Mouse (Mus musculus) MEL (cell line): ENCODE measurements around the gene Tcea3. TPM values are rescaled to one million over a fixed set of nuclear protein-coding genes. Genes with fewer than 3 reads are reported as not detected.

Source experiments
- DNase-seq: peaks from one replicate; pipeline ENCODE4 v3.0.0; 2011; ENCODE audit warnings: low read depth, low spot score
- H3K27ac ChIP-seq: 2 replicates; pipeline ENCODE4 v1.5.1; 2012; ENCODE audit warnings: low read depth, mild to moderate bottlenecking, control low read depth, low read length, moderate library complexity; ENCODE audit not compliant: control insufficient read depth
- H3K27me3 ChIP-seq, 2 experiments: fragments of 150-350 bp in 1 of 2; sonication (generic) in 1 of 2; 2 replicates each; pipeline ENCODE4 v1.6.1; 2012; ENCODE audit warnings: low read length in 2 of 2, mild to moderate bottlenecking in 2 of 2, improper control_type of control experiment in 1 of 2, moderate library complexity in 1 of 2; ENCODE audit not compliant: insufficient read depth in 2 of 2, control insufficient read depth in 1 of 2
- H3K36me3 ChIP-seq, 2 experiments: 2 replicates each; pipeline ENCODE4 v1.6.1; 2012 to 2014; ENCODE audit warnings: low read length in 2 of 2, improper control_type of control experiment in 1 of 2, inconsistent platforms in 1 of 2, mild to moderate bottlenecking in 1 of 2; ENCODE audit not compliant: insufficient read depth in 2 of 2, control insufficient read depth in 1 of 2
- H3K4me1 ChIP-seq, 2 experiments: fragments of 150-350 bp in 1 of 2; sonication (generic) in 1 of 2; 2 replicates each; pipeline ENCODE4 v1.6.1; 2012; ENCODE audit warnings: low read length in 2 of 2, improper control_type of control experiment in 1 of 2, mild to moderate bottlenecking in 1 of 2; ENCODE audit not compliant: insufficient read depth in 2 of 2, control insufficient read depth in 1 of 2
- H3K4me3 ChIP-seq, 2 experiments: fragments of 150-350 bp in 1 of 2; sonication (generic) in 1 of 2; 2 replicates each; pipeline ENCODE4 v1.5.1; 2012; ENCODE audit warnings: low read depth in 2 of 2, low read length in 2 of 2, mild to moderate bottlenecking in 2 of 2, moderate library complexity in 2 of 2, control low read depth in 1 of 2, improper control_type of control experiment in 1 of 2; ENCODE audit not compliant: control insufficient read depth in 1 of 2, insufficient read depth in 1 of 2
- H3K79me2 ChIP-seq: 2 replicates; pipeline ENCODE4 v1.6.1; 2012; ENCODE audit warnings: mild to moderate bottlenecking, low read length, moderate library complexity; ENCODE audit not compliant: control insufficient read depth, poor library complexity, insufficient read depth
- H3K9ac ChIP-seq: 2 replicates; pipeline ENCODE4 v1.6.1; 2012; ENCODE audit warnings: low read depth, mild to moderate bottlenecking, control low read depth, low read length, moderate library complexity; ENCODE audit not compliant: control insufficient read depth, poor library complexity, severe bottlenecking
- H3K9me3 ChIP-seq: fragments of 150-350 bp; sonication (generic); replicated peaks from 2 replicates; pipeline ENCODE4 v1.6.1; 2012; ENCODE audit warnings: mild to moderate bottlenecking, low read length, improper control_type of control experiment, moderate library complexity; ENCODE audit not compliant: insufficient read depth
- BHLHE40 ChIP-seq: IDR thresholded peaks from 2 replicates; pipeline ENCODE4 v1.6.1; 2012; ENCODE audit warnings: low read depth, mild to moderate bottlenecking, inconsistent platforms, low read length, improper control_type of control experiment, borderline replicate concordance
- CHD1 ChIP-seq: IDR thresholded peaks from 2 replicates; pipeline ENCODE4 v1.6.1; 2012; ENCODE audit warnings: low read depth, mild to moderate bottlenecking, inconsistent platforms, low read length, improper control_type of control experiment
- EP300 ChIP-seq, 2 experiments: IDR thresholded peaks; 2 replicates each; pipeline ENCODE4 v1.6.1; 2011; ENCODE audit warnings: improper control_type of control experiment in 2 of 2, low read length in 2 of 2, low read depth in 1 of 2, mild to moderate bottlenecking in 1 of 2
- ETS1 ChIP-seq: IDR thresholded peaks from 2 replicates; pipeline ENCODE4 v1.6.1; 2012; ENCODE audit warnings: low read depth, mild to moderate bottlenecking, inconsistent platforms, low read length, improper control_type of control experiment, moderate library complexity
- GABPA ChIP-seq: IDR thresholded peaks from 2 replicates; pipeline ENCODE4 v1.6.1; 2012; ENCODE audit warnings: low read depth, mild to moderate bottlenecking, inconsistent platforms, low read length, improper control_type of control experiment, moderate library complexity
- GATA1 ChIP-seq: IDR thresholded peaks from 2 replicates; pipeline ENCODE4 v1.6.1; 2011; ENCODE audit warnings: low read depth, low read length, improper control_type of control experiment
- HCFC1 ChIP-seq: IDR thresholded peaks from 2 replicates; pipeline ENCODE4 v1.6.1; 2012; ENCODE audit warnings: low read depth, mild to moderate bottlenecking, inconsistent platforms, low read length, improper control_type of control experiment, moderate library complexity
- KAT2A ChIP-seq: conservative IDR thresholded peaks from 2 replicates; pipeline ENCODE4 v1.6.1; 2012; ENCODE audit warnings: low read depth, low read length, improper control_type of control experiment, inconsistent platforms
- MAFK ChIP-seq: IDR thresholded peaks from 2 replicates; pipeline ENCODE4 v1.6.1; 2011; ENCODE audit warnings: low read depth, mild to moderate bottlenecking, low read length, improper control_type of control experiment, borderline replicate concordance
- MAX ChIP-seq: IDR thresholded peaks from 2 replicates; pipeline ENCODE4 v1.6.1; 2011; ENCODE audit warnings: low read length, improper control_type of control experiment
- MAZ ChIP-seq: IDR thresholded peaks from 2 replicates; pipeline ENCODE4 v1.6.1; 2012; ENCODE audit warnings: low read depth, mild to moderate bottlenecking, inconsistent platforms, low read length, improper control_type of control experiment
- MXI1 ChIP-seq: IDR thresholded peaks from 2 replicates; pipeline ENCODE4 v1.6.1; 2011; ENCODE audit warnings: mild to moderate bottlenecking, low read depth, low read length, improper control_type of control experiment
- MYB ChIP-seq: IDR thresholded peaks from 2 replicates; pipeline ENCODE4 v1.6.1; 2011; ENCODE audit warnings: mild to moderate bottlenecking, low read depth, low read length, improper control_type of control experiment
- MYC ChIP-seq: IDR thresholded peaks from 2 replicates; pipeline ENCODE4 v1.6.1; 2011; ENCODE audit warnings: low read depth, mild to moderate bottlenecking, low read length, improper control_type of control experiment, moderate library complexity
- NELFE ChIP-seq: IDR thresholded peaks from 2 replicates; pipeline ENCODE4 v1.6.1; 2011; ENCODE audit warnings: low read depth, low read length, improper control_type of control experiment
- NRF1 ChIP-seq: IDR thresholded peaks from 2 replicates; pipeline ENCODE4 v1.6.1; 2014; ENCODE audit warnings: low read depth, mild to moderate bottlenecking, inconsistent platforms, low read length, improper control_type of control experiment, moderate library complexity; ENCODE audit not compliant: poor library complexity, insufficient read depth, severe bottlenecking
- POLR2A ChIP-seq, 2 experiments: IDR thresholded peaks; 2 replicates each; pipeline ENCODE4 v1.6.1; 2011 to 2012; ENCODE audit warnings: low read length in 2 of 2, mild to moderate bottlenecking in 2 of 2, control low read depth in 1 of 2, improper control_type of control experiment in 1 of 2, low read depth in 1 of 2, moderate library complexity in 1 of 2; ENCODE audit not compliant: control insufficient read depth in 1 of 2, insufficient read depth in 1 of 2, poor library complexity in 1 of 2
- POLR2AphosphoS5 ChIP-seq: IDR thresholded peaks from 2 replicates; pipeline ENCODE4 v1.6.1; 2012; ENCODE audit warnings: low read depth, borderline replicate concordance, mild to moderate bottlenecking, inconsistent platforms, low read length, moderate library complexity, mixed read lengths
- RAD21 ChIP-seq: IDR thresholded peaks from 2 replicates; pipeline ENCODE4 v1.6.1; 2011; ENCODE audit warnings: mild to moderate bottlenecking, low read depth, low read length, improper control_type of control experiment
- RCOR1 ChIP-seq: IDR thresholded peaks from 2 replicates; pipeline ENCODE4 v1.6.1; 2012; ENCODE audit warnings: low read depth, mild to moderate bottlenecking, inconsistent platforms, low read length, improper control_type of control experiment
- SIN3A ChIP-seq: IDR thresholded peaks from 2 replicates; pipeline ENCODE4 v1.6.1; 2012; ENCODE audit warnings: low read length, improper control_type of control experiment, inconsistent platforms
- TAL1 ChIP-seq: IDR thresholded peaks from 2 replicates; pipeline ENCODE4 v1.6.1; 2012; ENCODE audit warnings: mild to moderate bottlenecking, inconsistent platforms, low read length, moderate library complexity, mixed read lengths
- TBP ChIP-seq: IDR thresholded peaks from 2 replicates; pipeline ENCODE4 v1.8.0; 2011; ENCODE audit warnings: low read depth, low read length, improper control_type of control experiment
- TCF12 ChIP-seq: IDR thresholded peaks from 2 replicates; pipeline ENCODE4 v1.6.1; 2014; ENCODE audit warnings: low read depth, mild to moderate bottlenecking, inconsistent platforms, low read length, improper control_type of control experiment, moderate library complexity
- USF1 ChIP-seq: IDR thresholded peaks from 2 replicates; pipeline ENCODE4 v1.6.1; 2014; ENCODE audit warnings: low read depth, mild to moderate bottlenecking, inconsistent platforms, low read length, improper control_type of control experiment, moderate library complexity
- ZKSCAN1 ChIP-seq: IDR thresholded peaks from 2 replicates; pipeline ENCODE4 v1.6.1; 2012; ENCODE audit warnings: low read depth, mild to moderate bottlenecking, inconsistent platforms, low read length, improper control_type of control experiment, moderate library complexity
- ZNF384 ChIP-seq: IDR thresholded peaks from 2 replicates; pipeline ENCODE4 v1.6.1; 2012; ENCODE audit warnings: low read depth, mild to moderate bottlenecking, inconsistent platforms, low read length, improper control_type of control experiment
- polyA plus RNA-seq, 2 experiments: library from polyadenylated mRNA; stranded (reverse) in 1 of 2; unstranded in 1 of 2; fragments of >175 nt in 1 of 2; fragments of >200 nt in 1 of 2; gene quantifications; 2 replicates each; pipeline versions ENCODE4 v1.2.1 to v1.2.4; 2012; ENCODE audit warnings: low replicate concordance in 2 of 2, low read depth in 1 of 2; ENCODE audit not compliant: insufficient read length in 2 of 2, insufficient read depth in 1 of 2, missing spikeins in 1 of 2
- total RNA-seq: library from RNA; depleted of rRNA; stranded (reverse); fragments of 300-350 nt; gene quantifications from 2 replicates; pipeline ENCODE4 v1.2.3, GENCODE M21; 2012

The Tcea3 gene
- total and polyA plus RNA-seq, 3 experiments: not detected

GRCm38 (mm10) chr4:136249780-136250179 is 2.3 kb downstream of the Tcea3 start (continued):
- no peak for TF ChIP-seq RAD21

- peaks cover 0 to 16% of the 10 kb centered on the region in 2 experiments; a peak in 2 of 4 replicates for H3K4me1 ChIP-seq
- no peak overlapping the region; a peak in 1 of 4 replicates for H3K4me3 ChIP-seq
- no peak overlapping the region for H3K9ac ChIP-seq
- peaks cover 0 to 9% of the 10 kb centered on the region in 2 experiments; a peak in 2 of 4 replicates for H3K36me3 ChIP-seq
- no peak for DNase-seq
- no peaks in the 10 kb centered on the region for H3K9me3 ChIP-seq
- H3K79me2 ChIP-seq: no peaks in the 10 kb centered on the region
- no peaks in the 10 kb centered on the region for H3K27me3 ChIP-seq
- H3K27ac ChIP-seq: no peak overlapping the region
- no peak for TF ChIP-seq MYB
- no peak for TF ChIP-seq TCF12
- no peak for TF ChIP-seq MYC
- TF ChIP-seq RCOR1: no peak
- 0 out of 4 replicates have a peak, but pooled peaks of 1 of the 2 experiments have one; percentile 28 for TF ChIP-seq POLR2A (IDR thresholded peaks at IDR 0.05; ENCODE audit: control insufficient read depth in 1 of 2, insufficient read depth in 1 of 2, low read depth in 1 of 2, low read length in 2 of 2, poor library complexity in 1 of 2)
Observed at GRCm38 (mm10) chr4:136255919-136256318, 8.4 kb downstream of the Tcea3 start.

GRCm38 (mm10) chr4:136256696-136257095 is 9.2 kb downstream of the Tcea3 start:
- Histone ChIP-seq H3K36me3 (peaks cover 0 to 9% of the 10 kb centered on the region in 2 experiments; a peak in 2 of 4 replicates), H3K27ac (peak overlapping the region; percentile 46), H3K9ac (peak overlapping the region; percentile 28; the same call in 1 of the 2 replicates), H3K4me1 (peaks cover 0 to 16% of the 10 kb centered on the region in 2 experiments; a peak in 2 of 4 replicates), H3K9me3 (no peaks in the 10 kb centered on the region), H3K27me3 (no peaks in the 10 kb centered on the region), H3K4me3 (peak overlapping the region in 1 of 2 experiments; percentile 26; a peak in 2 of 4 replicates), H3K79me2 (no peaks in the 10 kb centered on the region)
- peak; percentile 85 for DNase-seq
- no peak for TF ChIP-seq RAD21
- TF ChIP-seq MXI1: peak; percentile 76; the same call in 1 of the 2 replicates
- TF ChIP-seq MAFK: no peak; the same call in 1 of the 2 replicates
- TF ChIP-seq NELFE: no peak
- peak; percentile 94 for TF ChIP-seq RCOR1
- peak; percentile 92 for TF ChIP-seq GATA1
- TF ChIP-seq TAL1: peak; percentile 71
- peak; percentile 56; the same call in 1 of the 2 replicates for TF ChIP-seq ETS1
- peak; percentile 84 for TF ChIP-seq SIN3A
- TF ChIP-seq HCFC1: no peak
- TF ChIP-seq ZKSCAN1: no peak
- TF ChIP-seq USF1: peak; percentile 74
- TF ChIP-seq POLR2AphosphoS5: no peak
- no peak for TF ChIP-seq GABPA
- TF ChIP-seq MAZ: 0 out of 2 replicates have a peak, but pooled peaks have one; percentile 34
- TF ChIP-seq TBP: peak; percentile 97
- TF ChIP-seq EP300 (IDR thresholded peaks at IDR 0.05; ENCODE audit: low read depth in 1 of 2, low read length in 2 of 2): peak; percentile 84 to 94
- TF ChIP-seq MYC: peak; percentile 90
- peak; percentile 74; the same call in 1 of the 2 replicates for TF ChIP-seq MYB
- TF ChIP-seq CHD1: no peak
- TF ChIP-seq ZNF384: peak; percentile 95
- peak; percentile 68 for TF ChIP-seq NRF1
- no peak for TF ChIP-seq POLR2A (IDR thresholded peaks at IDR 0.05; ENCODE audit: control insufficient read depth in 1 of 2, insufficient read depth in 1 of 2, low read depth in 1 of 2, low read length in 2 of 2, poor library complexity in 1 of 2)
- TF ChIP-seq MAX: peak; percentile 96
- TF ChIP-seq BHLHE40: peak; percentile 72; the same call in 1 of the 2 replicates
- TF ChIP-seq TCF12: peak; percentile 91
- TF ChIP-seq KAT2A: no peak
